Mouse (Mus musculus): Measurements from ENCODE around the gene Rarg.

GRCm38 (mm10) chr15:102233896-102234295 is 23.4 kb downstream of the Rarg start:
- TF ChIP-seq CTCF (IDR thresholded peaks at IDR 0.05 in 2 of 3, conservative IDR thresholded peaks at IDR 0.05 in 1 of 3; ENCODE audit: control insufficient read depth in 1 of 3, insufficient read depth in 1 of 3, low read depth in 2 of 3, low read length in 3 of 3, poor library complexity in 1 of 3, severe bottlenecking in 1 of 3) (no peak), USF2 (IDR thresholded peaks at IDR 0.05; ENCODE audit: borderline replicate concordance in 1 of 2, insufficient read depth in 1 of 2, low read depth in 1 of 2, low read length in 2 of 2) (no peak), HCFC1 (IDR thresholded peaks at IDR 0.05; ENCODE audit: low read depth, low read length) (no peak), MAFK (IDR thresholded peaks at IDR 0.05; ENCODE audit: borderline replicate concordance, low read depth, low read length) (no peak), ZMIZ1 (IDR thresholded peaks at IDR 0.05; ENCODE audit: low read depth, low read length) (no peak), POLR2A (IDR thresholded peaks at IDR 0.05; ENCODE audit: control insufficient read depth in 1 of 2, insufficient read depth in 1 of 2, low read depth in 1 of 2, low read length in 2 of 2, poor library complexity in 1 of 2) (no peak), CHD2 (IDR thresholded peaks at IDR 0.05; ENCODE audit: low read length) (no peak), POLR2AphosphoS2 (IDR thresholded peaks at IDR 0.05; ENCODE audit: low read length) (no peak), POLR2AphosphoS5 (IDR thresholded peaks at IDR 0.05; ENCODE audit: borderline replicate concordance, low read depth, low read length) (no peak), TAL1 (IDR thresholded peaks at IDR 0.05; ENCODE audit: low read length) (no peak), SMC3 (IDR thresholded peaks at IDR 0.05; ENCODE audit: low read depth, low read length) (no peak)

Measured in MEL (cell line).